Mouse (Mus musculus) monocyte, adult 5-6 weeks (primary cell): ENCODE measurements around the gene Gria2. TPM values are rescaled to one million over a fixed set of nuclear protein-coding genes. Genes with fewer than 3 reads are reported as not detected.

Source experiments
- ATAC-seq: fragments of 153-309, 156-312 bp; replicated peaks from 2 replicates; pipeline ENCODE4 v1.8.0; 2017; ENCODE audit warnings: mild to moderate bottlenecking; ENCODE audit not compliant: low TSS enrichment, insufficient number of reproducible peaks, severe bottlenecking, poor library complexity, low FRiP score
- total RNA-seq: library from RNA; stranded (forward); fragments of 200-1000, 200-491, 200-594 nt; gene quantifications from 3 replicates; pipeline ENCODE4 v1.2.3, GENCODE M21; 2017

Gene Gria2
- 0.58 TPM in 1 of 3 replicates, not detected in the others for total RNA-seq

GRCm38 (mm10) chr3:80802596-80803081 is at the start of gene Gria2:
Gria2 (minus strand) TSS chr3:80802835.
- no peak for ATAC-seq

- ATAC-seq, result no peak
These were observed 48.3 kb upstream of the Gria2 start for GRCm38 (mm10) chr3:80850947-80851346.

GRCm38 (mm10) chr3:80845634-80846033 is 43.0 kb upstream of the Gria2 start:
- ATAC-seq, result no peak

DNA sequence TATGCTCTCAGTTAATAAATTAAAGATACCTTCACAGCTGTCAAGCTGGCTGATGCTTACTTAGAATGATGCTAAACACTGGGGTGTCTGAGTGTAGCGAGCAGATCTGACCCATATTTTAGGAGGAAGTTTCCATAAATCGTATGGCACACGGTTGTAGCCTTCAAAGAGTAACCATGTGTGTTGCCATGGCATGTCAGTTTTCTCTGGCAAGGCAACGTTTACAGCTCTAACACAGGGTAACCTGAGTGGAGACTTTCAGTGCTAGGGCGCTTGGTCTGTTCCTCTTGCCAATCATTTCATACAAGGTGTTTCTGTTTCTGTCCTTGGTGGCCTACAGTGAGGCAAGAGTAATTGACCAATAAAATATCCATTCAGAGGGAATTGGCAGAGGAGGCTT is 37.2 kb upstream of the Gria2 start:
- no peak for ATAC-seq

DNA sequence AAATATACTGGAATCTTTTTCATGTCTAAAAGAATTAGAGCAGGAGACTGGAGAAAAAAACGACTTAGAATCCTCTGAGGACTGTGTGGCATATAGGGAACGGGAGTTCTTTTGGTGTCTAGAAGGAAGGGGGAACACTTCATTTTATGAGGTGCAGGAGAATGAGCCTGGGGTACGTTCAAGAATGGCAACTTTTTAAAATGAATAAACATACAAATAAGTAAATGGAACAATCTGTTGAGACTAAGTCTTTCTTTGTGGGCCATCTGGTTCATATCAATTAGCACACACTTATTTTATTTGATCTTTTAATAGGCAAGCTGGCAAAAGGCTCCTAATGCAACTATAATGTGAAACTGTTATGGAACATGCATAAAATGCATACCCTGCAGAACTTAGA is 34.9 kb upstream of the Gria2 start:
- no peak for ATAC-seq

DNA sequence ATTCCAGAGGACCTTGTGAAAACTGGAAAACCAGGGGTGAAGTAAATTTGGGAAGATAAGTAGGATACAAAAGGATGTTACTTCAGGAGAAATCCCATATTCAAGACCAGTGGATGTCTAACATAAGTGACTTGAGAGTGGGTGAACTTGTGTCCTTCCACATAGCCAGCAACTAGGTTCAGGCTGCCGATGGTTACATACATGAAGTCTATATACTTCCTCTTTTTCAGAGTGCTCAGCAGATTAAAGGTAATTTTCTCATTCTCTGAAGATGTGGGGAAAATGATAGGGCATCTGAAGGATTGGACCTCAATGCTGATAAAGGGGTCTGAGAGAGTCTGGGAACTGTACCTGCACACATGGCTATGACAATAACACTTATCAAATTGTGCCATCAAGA is 21.3 kb upstream of the Gria2 start:
- no peak for ATAC-seq

DNA sequence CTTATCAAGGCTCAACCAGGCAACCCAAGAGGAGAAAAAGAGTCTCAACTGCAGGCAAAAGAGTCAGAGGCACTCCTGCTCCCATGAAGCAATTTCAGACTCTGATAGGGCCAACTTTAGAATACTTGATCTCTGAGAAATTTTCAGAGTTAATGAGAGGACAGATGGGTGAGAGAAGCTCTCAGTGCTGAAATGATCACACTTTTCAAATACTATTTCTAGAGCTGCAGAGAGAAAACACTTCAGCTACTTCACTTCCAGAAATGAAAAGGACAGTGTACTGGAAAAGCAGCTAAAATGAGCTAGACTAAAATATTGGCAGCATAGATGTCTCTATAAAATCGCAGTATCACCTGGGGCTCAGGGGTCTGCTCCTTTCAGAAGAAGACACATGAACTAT is 16.0 kb upstream of the Gria2 start:
- no peak for ATAC-seq

- ATAC-seq, result no peak
These were observed 11.1 kb upstream of the Gria2 start for GRCm38 (mm10) chr3:80813734-80814133.

GRCm38 (mm10) chr3:80812237-80812636 is 9.6 kb upstream of the Gria2 start:
- no peak for ATAC-seq

DNA sequence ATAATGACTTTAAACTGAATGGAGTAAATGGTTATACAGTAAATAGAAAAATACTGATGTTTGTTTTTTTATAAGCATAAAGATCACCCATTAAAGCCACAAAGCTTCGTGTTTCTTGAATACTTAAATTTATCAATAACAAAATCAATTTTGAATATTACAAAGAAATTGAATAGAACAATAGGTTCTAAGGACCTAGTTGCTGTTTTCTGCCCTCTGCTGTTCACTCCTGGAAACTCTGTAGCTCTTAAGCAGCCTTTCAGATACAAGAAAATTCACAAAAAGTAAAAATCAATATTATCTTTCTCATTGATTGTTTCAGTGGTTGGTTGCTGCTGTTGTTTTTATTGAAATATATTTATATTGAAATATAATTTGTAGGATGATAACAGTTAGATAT is 2.7 kb upstream of the Gria2 start:
- no peak for ATAC-seq

GRCm38 (mm10) chr3:80803811-80804210 is 1.2 kb upstream of the Gria2 start:
- no peak for ATAC-seq

- ATAC-seq, result no peak
These were observed 576 bp upstream of the Gria2 start for GRCm38 (mm10) chr3:80803211-80803610.

DNA sequence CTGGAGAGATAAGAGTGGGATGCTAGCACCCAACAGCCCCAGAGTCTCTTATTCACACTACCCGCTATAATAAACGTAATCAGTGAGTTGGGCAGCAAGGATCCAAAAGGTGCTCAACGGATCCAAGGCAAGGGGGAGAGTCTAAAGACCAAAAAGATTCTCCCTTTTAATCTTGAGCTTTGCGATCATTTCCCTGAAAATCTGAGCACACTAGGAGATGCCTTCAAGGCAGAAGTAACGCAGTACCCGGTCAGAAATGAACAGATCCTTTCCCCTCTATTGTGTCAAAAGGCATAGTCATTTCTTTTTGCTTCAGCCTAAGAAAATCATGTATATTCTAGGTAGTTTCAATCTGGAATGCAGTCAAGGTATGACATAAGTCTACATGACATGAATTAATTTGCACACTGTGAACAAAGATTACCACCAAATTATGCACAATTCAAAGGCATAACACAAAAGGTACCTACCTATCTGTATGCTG is 766 bp downstream of the Gria2 start:
- no peak for ATAC-seq

DNA sequence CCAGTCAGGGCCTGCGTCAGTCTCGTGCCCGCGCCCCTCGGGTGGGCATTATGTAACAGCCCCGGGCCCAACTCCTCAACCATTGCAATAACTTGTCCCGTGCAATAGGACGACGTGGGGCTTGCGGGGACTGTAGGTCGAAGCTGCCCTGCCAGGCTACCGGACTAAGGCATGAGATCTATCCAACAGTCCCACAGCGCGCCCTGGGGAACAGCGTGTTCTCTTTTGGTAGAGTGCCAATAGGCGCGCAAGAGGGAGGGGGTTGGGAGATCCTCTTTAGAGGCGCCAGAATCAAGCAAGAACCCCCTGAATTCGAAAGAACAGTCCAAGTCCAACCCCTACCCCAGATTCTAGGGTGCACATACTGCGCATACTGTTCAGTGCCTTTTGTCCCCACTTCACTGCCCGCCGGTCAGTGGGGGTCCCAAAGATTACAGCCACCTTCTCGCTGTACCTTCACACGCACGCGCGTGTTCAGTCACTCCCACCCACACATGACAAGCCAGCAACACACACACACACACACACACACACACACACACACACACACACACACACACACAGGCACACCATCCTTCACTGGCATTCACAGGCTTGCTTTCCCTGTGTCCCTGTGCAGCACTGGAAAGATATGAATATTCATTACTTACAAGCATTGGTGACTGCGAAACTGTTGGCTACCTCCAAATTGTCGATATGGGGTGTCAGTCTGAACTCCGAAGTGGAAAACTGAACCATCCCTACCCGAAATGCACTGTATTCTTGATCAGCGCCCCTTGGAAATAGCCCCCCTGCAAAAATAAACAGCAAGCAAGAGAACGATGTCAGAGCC is 1.4 kb downstream of the Gria2 start:
- 0 out of 2 replicates have a peak, but pooled peaks have one; percentile 13 for ATAC-seq

GRCm38 (mm10) chr3:80800299-80800994 is 2.2 kb downstream of the Gria2 start:
- no peak for ATAC-seq

DNA sequence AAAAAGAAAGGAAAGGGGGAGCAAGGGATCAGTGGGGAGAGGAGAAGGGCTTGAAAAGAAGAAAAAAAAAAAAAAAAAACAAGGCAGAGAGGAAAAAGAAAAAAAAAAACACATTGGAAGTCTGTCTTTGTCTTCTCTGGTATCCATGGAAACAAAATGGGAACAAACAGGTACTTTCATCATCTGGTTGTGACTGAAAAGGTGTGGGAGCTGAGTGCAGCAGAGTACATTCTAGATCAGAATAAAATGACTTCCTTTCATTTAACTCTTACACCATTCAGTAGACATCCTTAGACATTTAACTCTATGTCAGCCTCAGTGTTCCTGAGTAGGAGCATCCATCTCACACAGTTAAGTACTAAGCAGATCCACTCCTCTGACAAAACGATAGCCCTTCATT is 4.7 kb downstream of the Gria2 start:
- no peak for ATAC-seq

GRCm38 (mm10) chr3:80796764-80797163 is 5.9 kb downstream of the Gria2 start:
- ATAC-seq, result no peak

GRCm38 (mm10) chr3:80795284-80795683 is 7.4 kb downstream of the Gria2 start:
- ATAC-seq, result no peak

GRCm38 (mm10) chr3:80787116-80787744 is 15.4 kb downstream of the Gria2 start:
- ATAC-seq, result no peak
